Mouse (Mus musculus): ENCODE results near the gene Caskin2. TPM values are rescaled to one million over a fixed set of nuclear protein-coding genes. Genes with fewer than 3 reads are reported as not detected.

The Caskin2 gene
- polyA plus RNA-seq, 1 experiment from 2014 or later = 11.0 TPM

- ATAC-seq (ENCODE audit: low FRiP score) (no peak), DNase-seq (ENCODE audit: low spot score) (no peak)
- WGBS = 68% methylated on average over 4 of the region's 4 CpGs
- no peaks in the 10 kb centered on the region for H3K9me3 ChIP-seq (ENCODE audit: control insufficient read depth, low read length)
- H3K36me3 ChIP-seq (replicated peaks; ENCODE audit: control insufficient read depth, insufficient read depth) = no peaks in the 10 kb centered on the region
- no peak overlapping the region for H3K9ac ChIP-seq
- H3K4me2 ChIP-seq (replicated peaks) = no peak overlapping the region
- no peaks in the 10 kb centered on the region for H3K27me3 ChIP-seq (ENCODE audit: control insufficient read depth, insufficient read depth, low read length)
- H3K4me1 ChIP-seq (replicated peaks; ENCODE audit: control insufficient read depth, insufficient read depth, low read length) = no peaks in the 10 kb centered on the region
- no peak overlapping the region for H3K4me3 ChIP-seq (replicated peaks; ENCODE audit: low read length)
- H3K27ac ChIP-seq = no peak overlapping the region
Observed at GRCm38 (mm10) chr11:115753485-115753884, 60.0 kb downstream of the Caskin2 start.

- H3K4me2 ChIP-seq (replicated peaks) = no peak overlapping the region
Observed at GRCm38 (mm10) chr11:115752653-115753052, 60.8 kb downstream of the Caskin2 start.

DNA sequence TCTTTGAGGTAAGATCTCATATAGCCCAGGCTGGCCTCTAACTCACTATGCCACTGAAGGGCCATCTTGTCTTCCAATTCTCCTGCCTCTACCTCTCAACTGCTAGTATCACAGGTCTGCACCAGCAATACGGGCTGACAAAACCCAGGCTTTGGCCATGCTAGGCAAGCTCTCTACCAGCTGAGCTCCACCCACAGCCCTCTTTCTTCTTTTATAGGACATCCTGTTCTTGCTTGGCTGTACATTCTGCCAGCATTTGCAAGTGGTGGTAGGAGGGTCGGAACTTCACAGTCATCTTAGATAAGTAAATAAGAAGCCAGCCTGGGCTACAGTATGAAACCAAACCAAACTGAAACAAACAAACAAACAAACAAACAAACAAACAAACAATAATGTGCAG lies 61.7 kb downstream of the Caskin2 start:
- WGBS = 69% methylated on average over 2 of the region's 2 CpGs
- no peak overlapping the region for H3K4me3 ChIP-seq (replicated peaks; ENCODE audit: low read length)
- no peaks in the 10 kb centered on the region for H3K4me1 ChIP-seq (replicated peaks; ENCODE audit: control insufficient read depth, insufficient read depth, low read length)
- H3K36me3 ChIP-seq (replicated peaks; ENCODE audit: control insufficient read depth, insufficient read depth) = no peaks in the 10 kb centered on the region
- no peaks in the 10 kb centered on the region for H3K27me3 ChIP-seq (ENCODE audit: control insufficient read depth, insufficient read depth, low read length)
- H3K9me3 ChIP-seq (ENCODE audit: control insufficient read depth, low read length) = no peaks in the 10 kb centered on the region
- H3K9ac ChIP-seq = no peak overlapping the region
- H3K4me2 ChIP-seq (replicated peaks) = no peak overlapping the region
- ATAC-seq (ENCODE audit: low FRiP score) (no peak), DNase-seq (ENCODE audit: low spot score) (no peak)
- H3K27ac ChIP-seq = no peak overlapping the region

More at GRCm38 (mm10) chr11:115752653-115753052, 60.8 kb downstream of the Caskin2 start:
- H3K4me3 ChIP-seq (replicated peaks; ENCODE audit: low read length) = no peak overlapping the region
- WGBS = 19% methylated on average over 7 of the region's 7 CpGs
- H3K4me1 ChIP-seq (replicated peaks; ENCODE audit: control insufficient read depth, insufficient read depth, low read length) = no peaks in the 10 kb centered on the region
- no peaks in the 10 kb centered on the region for H3K36me3 ChIP-seq (replicated peaks; ENCODE audit: control insufficient read depth, insufficient read depth)
- H3K27ac ChIP-seq = no peak overlapping the region
- ATAC-seq (ENCODE audit: low FRiP score) = no peak
- H3K9ac ChIP-seq = no peak overlapping the region
- no peaks in the 10 kb centered on the region for H3K9me3 ChIP-seq (ENCODE audit: control insufficient read depth, low read length)
- DNase-seq (ENCODE audit: low spot score) = no peak
- H3K27me3 ChIP-seq (ENCODE audit: control insufficient read depth, insufficient read depth, low read length) = no peaks in the 10 kb centered on the region

DNA sequence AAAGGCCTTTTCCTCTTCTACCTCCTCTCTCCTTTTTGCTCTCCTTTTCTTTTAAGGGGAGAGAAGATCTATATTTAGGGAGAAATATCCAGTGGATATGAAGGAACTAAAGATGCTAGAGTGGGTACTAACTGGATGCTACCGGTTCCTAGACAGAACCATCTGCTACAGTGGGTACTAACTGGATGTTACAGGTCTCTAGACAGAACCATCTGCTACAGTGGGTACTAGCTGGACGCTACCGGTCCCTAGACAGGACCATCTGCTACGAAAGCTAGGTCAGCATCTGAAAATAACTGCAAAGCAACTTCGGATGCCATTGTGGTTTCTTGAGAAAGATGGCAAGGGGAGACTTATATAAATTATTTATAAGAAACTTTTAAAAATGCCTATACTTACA lies 63.6 kb downstream of the Caskin2 start:
- H3K27ac ChIP-seq = no peak overlapping the region
- H3K9ac ChIP-seq = no peak overlapping the region
- no peaks in the 10 kb centered on the region for H3K36me3 ChIP-seq (replicated peaks; ENCODE audit: control insufficient read depth, insufficient read depth)
- no peak for DNase-seq (ENCODE audit: low spot score)
- 71% methylated on average over 5 of the region's 5 CpGs for WGBS
- no peaks in the 10 kb centered on the region for H3K4me1 ChIP-seq (replicated peaks; ENCODE audit: control insufficient read depth, insufficient read depth, low read length)
- no peaks in the 10 kb centered on the region for H3K27me3 ChIP-seq (ENCODE audit: control insufficient read depth, insufficient read depth, low read length)
- no peak overlapping the region for H3K4me3 ChIP-seq (replicated peaks; ENCODE audit: low read length)
- no peak for ATAC-seq (ENCODE audit: low FRiP score)
- H3K9me3 ChIP-seq (ENCODE audit: control insufficient read depth, low read length) = no peaks in the 10 kb centered on the region
- no peak overlapping the region for H3K4me2 ChIP-seq (replicated peaks)

Small RNA genes lying within 50 kb of the gene (microRNA-seq; reads per million reads assigned to microRNA genes)
- not detected for gene Mir5621

Other genes with a start within 250 kb of the Caskin2 start
- gene Nup85, start 249.2 kb downstream of the Caskin2 start, polyA plus RNA-seq (2014; fragmentation: Nextera tagmentation; extraction: Ambion mirVana) = 95.2 and 99.8 TPM in 2 replicates
- 72.5 and 74.1 TPM in 2 replicates for gene Mrps7, start 209.7 kb downstream of the Caskin2 start, polyA plus RNA-seq (2014; fragmentation: Nextera tagmentation; extraction: Ambion mirVana)
- gene Gga3, start 209.6 kb downstream of the Caskin2 start, polyA plus RNA-seq (2014; fragmentation: Nextera tagmentation; extraction: Ambion mirVana) = 34.1 and 39.4 TPM in 2 replicates
- 11.3 and 13.5 TPM in 2 replicates for gene Mif4gd, start 200.7 kb downstream of the Caskin2 start, polyA plus RNA-seq (2014; fragmentation: Nextera tagmentation; extraction: Ambion mirVana)
- 37.8 and 42.3 TPM in 2 replicates for gene Slc25a19, start 185.3 kb downstream of the Caskin2 start, polyA plus RNA-seq (2014; fragmentation: Nextera tagmentation; extraction: Ambion mirVana)
- 121 and 139 TPM in 2 replicates for gene Grb2, start 105.0 kb downstream of the Caskin2 start, polyA plus RNA-seq (2014; fragmentation: Nextera tagmentation; extraction: Ambion mirVana)
- gene Tmem94, start 48.2 kb downstream of the Caskin2 start, polyA plus RNA-seq (2014; fragmentation: Nextera tagmentation; extraction: Ambion mirVana) = 17.3 and 20.8 TPM in 2 replicates
- gene Tsen54, start 1.1 kb upstream of the Caskin2 start, polyA plus RNA-seq (2014; fragmentation: Nextera tagmentation; extraction: Ambion mirVana) = 17.8 and 19.9 TPM in 2 replicates
- 1.3 and 2.4 TPM in 2 replicates for gene Llgl2, start 10.4 kb upstream of the Caskin2 start, polyA plus RNA-seq (2014; fragmentation: Nextera tagmentation; extraction: Ambion mirVana)
- 0.13 TPM in 1 of 2 replicates, not detected in the other for gene Myo15b, start 44.8 kb upstream of the Caskin2 start, polyA plus RNA-seq (2014; fragmentation: Nextera tagmentation; extraction: Ambion mirVana)
- 2.9 and 4.6 TPM in 2 replicates for gene Smim5, start 86.3 kb upstream of the Caskin2 start, polyA plus RNA-seq (2014; fragmentation: Nextera tagmentation; extraction: Ambion mirVana)
- gene Smim6, start 98.4 kb upstream of the Caskin2 start, polyA plus RNA-seq (2014; fragmentation: Nextera tagmentation; extraction: Ambion mirVana) = not detected in 2 replicates
- gene Sap30bp, start 119.6 kb upstream of the Caskin2 start, polyA plus RNA-seq (2014; fragmentation: Nextera tagmentation; extraction: Ambion mirVana) = 40.5 and 41.8 TPM in 2 replicates
- 16.7 and 17.2 TPM in 2 replicates for gene Recql5, start 119.8 kb upstream of the Caskin2 start, polyA plus RNA-seq (2014; fragmentation: Nextera tagmentation; extraction: Ambion mirVana)
- 1.5 and 1.6 TPM in 2 replicates for gene Itgb4, start 161.1 kb upstream of the Caskin2 start, polyA plus RNA-seq (2014; fragmentation: Nextera tagmentation; extraction: Ambion mirVana)
- 48.6 and 54.4 TPM in 2 replicates for gene Galk1, start 199.1 kb upstream of the Caskin2 start, polyA plus RNA-seq (2014; fragmentation: Nextera tagmentation; extraction: Ambion mirVana)
- 1,746 and 2,054 TPM in 2 replicates for gene H3f3b, start 214.3 kb upstream of the Caskin2 start, polyA plus RNA-seq (2014; fragmentation: Nextera tagmentation; extraction: Ambion mirVana)
- gene Unk, start 216.7 kb upstream of the Caskin2 start, polyA plus RNA-seq (2014; fragmentation: Nextera tagmentation; extraction: Ambion mirVana) = 25.6 and 29.3 TPM in 2 replicates

All from hindbrain, embryonic 14.5 days (tissue).